Mouse (Mus musculus): ENCODE data around the gene Clca4a.
A peak's percentile ranks its signal among the peaks of the same experiment; 100 is the strongest.
"Not testable (repeated sequence)": the region's sequence is repeated elsewhere in the genome, so short reads cannot be mapped to it uniquely, and the experiment has no call there.

Gene Clca4a

DNA sequence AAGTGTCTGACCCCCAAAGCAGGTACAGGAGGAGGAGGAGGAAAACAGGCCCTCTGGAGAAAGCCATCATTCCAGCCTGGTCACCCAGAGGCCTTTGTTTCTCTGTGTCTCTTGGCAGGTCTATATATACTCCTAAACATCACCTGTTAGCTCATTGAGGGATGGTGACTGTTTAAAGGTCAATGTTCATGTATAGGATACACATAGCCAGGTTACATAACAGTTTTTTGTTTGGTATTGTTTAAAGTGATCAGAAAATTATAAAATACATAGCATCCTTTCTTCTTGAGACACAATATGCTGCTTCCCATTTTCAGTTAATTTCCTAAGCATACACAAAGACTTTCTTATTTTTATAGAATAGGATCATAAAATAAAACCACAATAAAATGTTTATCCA, at the start of gene Clca4a:
TSS of gene Clca4a (minus strand) at position 101 of the 400 bp plus-strand sequence.
- DNase-seq (ENCODE audit: low spot score), result no peak

DNA sequence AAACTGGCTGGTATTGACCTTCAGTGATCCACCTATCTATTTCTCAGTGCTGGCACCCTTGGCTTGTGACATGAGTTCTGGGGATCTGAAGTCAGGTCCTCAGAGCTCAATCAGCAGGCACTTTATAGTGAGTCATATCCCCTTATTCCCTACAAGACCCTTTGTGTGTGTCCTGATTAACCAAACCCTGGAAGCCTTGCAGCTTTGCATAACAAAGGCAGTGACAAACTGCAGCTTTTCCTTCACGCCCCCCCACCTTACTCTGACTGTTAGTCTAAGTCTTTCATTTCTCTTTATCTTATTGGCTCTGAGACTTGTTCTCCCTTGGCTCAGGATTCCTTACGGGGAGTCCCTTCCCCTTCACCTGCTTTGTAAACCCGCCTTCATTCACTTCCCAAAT, 43.0 kb upstream of the Clca4a start:
- no peak for DNase-seq (ENCODE audit: low spot score)

GRCm38 (mm10) chr3:145004422-145004821, 29.6 kb upstream of the Clca4a start:
- peak; percentile 16 for DNase-seq (ENCODE audit: low spot score)

DNA sequence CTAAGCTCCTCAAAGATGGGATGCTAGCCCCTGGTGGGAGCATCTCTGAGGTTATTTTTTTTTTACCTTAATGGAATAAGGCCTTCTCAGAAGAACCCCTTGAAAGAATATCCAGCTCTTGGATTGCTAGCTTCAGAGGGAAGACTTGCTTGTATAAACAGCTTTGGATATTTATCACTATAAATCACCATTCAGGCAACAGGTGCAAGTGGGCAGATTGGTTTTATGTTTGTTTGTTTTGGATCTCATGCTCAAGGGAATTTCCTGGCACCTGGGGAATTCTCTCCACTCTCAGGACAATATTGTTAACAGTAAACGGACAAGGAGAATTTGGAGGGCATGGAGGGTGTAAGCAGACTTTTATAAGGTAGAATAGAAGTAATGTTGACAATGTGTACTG, 26.1 kb upstream of the Clca4a start:
- DNase-seq (ENCODE audit: low spot score), result no peak

DNA sequence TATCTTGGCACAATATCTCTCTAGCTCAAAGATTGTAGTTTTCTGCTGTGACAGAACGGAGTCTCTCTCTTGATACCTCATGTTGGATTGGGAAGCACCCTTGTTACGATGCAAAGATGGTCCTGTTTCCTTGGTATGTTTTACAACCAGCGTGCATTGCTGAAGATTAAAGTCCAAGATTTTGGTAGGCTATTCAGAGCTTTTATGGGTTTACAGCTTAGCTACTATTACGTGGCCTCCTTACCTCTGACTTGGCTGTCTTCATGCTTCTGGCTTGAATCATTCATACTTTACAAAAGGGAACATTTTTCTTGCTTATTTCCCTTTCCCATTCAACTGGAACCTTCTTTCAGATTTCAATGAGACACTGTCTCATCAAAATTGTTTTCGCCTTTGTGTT, 18.2 kb upstream of the Clca4a start:
- no peak for DNase-seq (ENCODE audit: low spot score)

DNA sequence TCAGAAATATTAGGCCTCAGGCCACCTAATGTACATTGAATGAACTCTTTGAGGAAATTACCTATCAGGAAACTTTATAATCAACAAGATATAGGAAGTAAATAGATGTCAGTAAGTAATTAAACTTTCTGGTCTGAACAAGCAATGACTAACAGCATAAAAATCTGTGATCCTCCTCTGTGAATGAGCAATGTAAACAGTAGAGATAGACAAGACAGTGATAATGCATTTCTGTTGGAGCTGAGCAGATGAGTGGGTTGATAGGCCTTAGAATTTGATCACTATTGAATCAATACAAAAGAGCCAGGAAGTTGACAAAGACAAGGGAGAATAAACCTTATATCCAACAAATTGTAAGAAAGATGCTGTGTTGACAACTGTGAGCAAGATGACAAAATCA, 17.8 kb upstream of the Clca4a start:
- no peak for DNase-seq (ENCODE audit: low spot score)

DNA sequence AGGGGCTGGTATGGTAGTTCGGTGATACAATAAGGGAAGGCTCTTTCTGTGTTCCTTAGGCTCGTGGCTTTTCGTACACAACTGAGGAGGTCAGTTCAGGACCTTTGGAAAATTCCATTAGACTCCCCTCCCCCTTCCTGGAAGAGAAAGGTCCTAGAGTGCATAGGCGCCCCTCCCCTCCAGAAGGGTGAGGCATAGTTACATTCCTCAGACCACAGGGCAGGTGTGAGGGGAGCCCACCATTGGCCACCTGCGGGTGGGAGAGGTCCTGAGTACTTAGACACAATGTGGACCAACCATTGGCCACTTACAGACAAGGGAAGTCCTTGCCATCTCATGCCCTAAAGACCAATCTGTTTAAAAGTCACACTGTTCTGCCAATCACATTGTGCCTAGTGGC, 11.0 kb upstream of the Clca4a start:
- no peak for DNase-seq (ENCODE audit: low spot score)

- DNase-seq (ENCODE audit: low spot score), result no peak
These were observed 5.7 kb upstream of the Clca4a start for GRCm38 (mm10) chr3:144980551-144980950.

DNA sequence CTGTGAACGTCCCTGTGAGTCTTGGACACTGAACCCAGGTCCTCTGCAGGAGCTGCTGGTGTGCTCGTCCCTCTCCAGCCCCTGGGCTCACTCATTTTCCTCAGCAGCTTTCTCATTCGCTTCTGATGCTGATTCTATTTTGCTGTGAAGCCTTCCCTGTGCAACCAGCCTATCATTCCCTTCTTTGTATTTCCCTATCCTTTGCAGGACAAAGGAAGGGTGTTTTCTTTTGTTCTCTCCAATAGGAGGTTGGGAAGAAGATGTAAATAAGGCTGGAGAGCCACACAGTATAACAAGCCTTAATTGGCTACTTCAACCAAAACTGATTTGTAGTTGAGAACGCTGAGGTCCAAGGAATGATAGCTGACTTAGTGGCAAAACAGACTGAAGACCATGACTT, 2.8 kb upstream of the Clca4a start:
- DNase-seq (ENCODE audit: low spot score), result no peak

DNA sequence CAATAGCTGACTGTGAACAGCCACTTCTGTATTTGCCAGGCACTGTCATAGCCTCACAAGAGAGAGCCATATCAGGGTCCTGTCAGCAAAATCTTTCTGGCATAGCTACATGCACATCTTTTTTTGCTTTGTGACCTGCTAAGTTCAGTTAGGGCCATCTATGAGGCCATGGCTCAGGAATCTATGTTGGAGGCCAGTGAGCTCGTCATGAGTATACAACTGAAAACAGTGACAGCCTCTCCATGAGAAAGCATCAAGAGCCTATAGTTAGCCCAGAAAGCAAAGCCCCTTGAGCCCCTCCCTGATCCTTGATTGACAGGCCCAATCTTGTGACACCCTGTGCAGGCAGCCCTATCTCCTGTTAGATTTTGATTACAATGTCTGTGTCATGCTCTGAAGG, 1.2 kb upstream of the Clca4a start:
- DNase-seq (ENCODE audit: low spot score), result no peak

GRCm38 (mm10) chr3:144971553-144972270, 3.1 kb downstream of the Clca4a start:
- DNase-seq (ENCODE audit: low spot score), result peak; percentile 27

DNA sequence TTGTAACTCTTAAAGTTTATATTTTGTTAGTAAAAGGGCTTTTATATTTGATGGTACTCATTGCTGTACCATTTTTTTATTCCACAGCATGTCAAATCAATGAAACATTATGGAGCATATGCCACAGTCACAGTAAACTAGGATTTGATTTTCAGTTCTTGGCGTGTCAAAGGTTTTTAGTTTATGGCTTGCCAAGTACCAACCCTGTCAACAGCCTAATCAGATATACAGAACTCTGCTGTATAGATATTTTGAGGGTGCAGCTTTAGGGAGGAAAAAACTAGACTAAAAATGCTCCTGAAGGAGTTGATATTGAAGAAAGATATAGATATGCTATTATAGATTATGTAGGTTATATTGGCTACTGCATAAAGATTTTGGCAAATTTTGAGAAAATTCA, 5.1 kb downstream of the Clca4a start:
- DNase-seq (ENCODE audit: low spot score), result no peak

DNA sequence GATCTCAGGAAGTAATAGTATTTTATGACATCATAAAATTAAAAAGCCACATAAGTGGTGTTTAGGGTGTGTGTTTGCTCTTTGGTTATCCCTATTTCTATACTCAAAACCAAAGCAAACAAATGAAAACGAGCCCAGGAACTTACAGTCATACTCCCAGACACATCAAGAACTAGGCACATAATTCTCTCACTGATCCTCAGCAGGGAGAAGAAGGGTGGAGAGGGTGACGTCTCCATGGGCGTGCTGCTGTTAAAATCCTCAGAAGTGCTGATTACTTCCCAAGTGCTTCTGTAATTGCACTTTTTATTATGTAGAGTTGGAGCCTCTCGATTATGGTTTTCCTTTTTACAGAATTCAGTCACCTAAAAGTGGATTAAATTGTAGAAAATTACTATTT, 8.8 kb downstream of the Clca4a start:
- DNase-seq (ENCODE audit: low spot score), result no peak

DNA sequence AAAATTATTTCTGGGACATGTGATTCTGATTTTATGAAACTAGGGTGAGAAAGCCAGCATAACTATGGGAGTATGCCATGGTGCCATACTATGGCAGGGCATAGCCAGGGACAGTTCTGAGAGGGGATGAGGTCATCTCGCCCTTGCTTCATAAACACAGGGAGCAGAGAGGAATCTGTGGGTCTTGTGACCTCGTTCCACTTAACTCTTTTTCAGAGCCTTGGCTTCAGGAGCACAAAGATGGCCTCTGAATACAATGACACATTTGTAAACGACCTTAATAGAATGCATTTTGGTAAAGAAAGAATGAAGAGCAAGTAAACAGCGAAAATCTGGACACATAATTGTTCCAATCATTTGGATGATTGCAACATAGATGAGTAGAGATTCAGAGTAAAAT, 24.0 kb downstream of the Clca4a start:
- DNase-seq (ENCODE audit: low spot score), result peak; percentile 3

- DNase-seq (ENCODE audit: low spot score), result not testable (repeated sequence)
These were observed 27.5 kb downstream of the Clca4a start for GRCm38 (mm10) chr3:144947376-144947775.

GRCm38 (mm10) chr3:144933625-144934024, 41.2 kb downstream of the Clca4a start:
- DNase-seq (ENCODE audit: low spot score), result not testable (repeated sequence)

DNA sequence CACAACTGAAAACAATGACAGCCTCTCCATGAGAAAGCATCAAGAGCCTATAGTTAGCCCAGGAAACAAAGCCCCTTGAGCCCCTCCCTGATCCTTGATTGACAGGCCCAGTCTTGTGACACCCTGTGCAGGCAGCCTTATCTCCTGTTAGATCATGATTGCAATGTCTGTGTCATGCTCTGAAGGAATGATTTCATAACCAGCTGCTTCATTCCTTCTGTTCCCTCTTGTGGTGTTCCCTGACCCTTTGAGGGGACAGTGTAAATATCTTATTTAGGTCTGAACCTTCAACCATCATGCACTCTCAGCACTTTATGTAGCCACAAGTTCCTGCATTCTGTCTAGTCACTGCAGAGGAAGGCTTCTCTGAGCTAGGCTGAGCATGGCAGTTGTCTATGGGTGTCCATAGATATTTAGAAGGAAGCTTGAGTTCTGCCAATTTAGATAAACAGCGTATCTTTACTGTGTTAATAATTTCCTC, 41.8 kb downstream of the Clca4a start:
- DNase-seq (ENCODE audit: low spot score), result no peak

DNA sequence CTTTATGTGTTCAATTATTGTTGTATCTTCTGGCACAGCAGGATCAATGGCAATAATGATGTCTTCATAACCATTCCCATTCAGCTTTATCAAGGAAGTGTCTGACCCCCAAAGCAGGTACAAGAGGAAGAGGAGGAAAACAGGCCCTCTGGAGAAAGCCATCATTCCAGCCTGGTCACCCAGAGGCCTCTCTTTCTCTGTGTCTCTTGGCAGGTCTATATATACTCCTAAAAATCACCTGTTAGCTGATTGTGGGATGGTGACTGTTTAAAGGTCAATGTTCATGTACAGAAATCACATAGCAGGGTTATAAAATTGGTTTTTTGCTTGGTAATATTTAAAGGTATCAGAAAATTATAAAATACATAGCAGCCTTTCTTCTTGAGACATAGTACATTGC, 42.5 kb downstream of the Clca4a start, which contains the start of gene Clca4b:
TSS of gene Clca4b (minus strand) at position 195 of the 400 bp plus-strand sequence.
- DNase-seq (ENCODE audit: low spot score), result no peak

- no peak for DNase-seq (ENCODE audit: low spot score)
These were observed 60.8 kb downstream of the Clca4a start for GRCm38 (mm10) chr3:144914014-144914413.

Measured in embryo, embryonic 10 days (tissue).